Mouse (Mus musculus): Measurements from ENCODE around the gene Clta. TPM values are rescaled to one million over a fixed set of nuclear protein-coding genes. Genes with fewer than 3 reads are reported as not detected.
"Not testable (repeated sequence)": the region's sequence is repeated elsewhere in the genome, so short reads cannot be mapped to it uniquely, and the experiment has no call there.

The Clta gene
- polyA plus RNA-seq, 1 experiment from 2014 or later, result 169 TPM

DNA sequence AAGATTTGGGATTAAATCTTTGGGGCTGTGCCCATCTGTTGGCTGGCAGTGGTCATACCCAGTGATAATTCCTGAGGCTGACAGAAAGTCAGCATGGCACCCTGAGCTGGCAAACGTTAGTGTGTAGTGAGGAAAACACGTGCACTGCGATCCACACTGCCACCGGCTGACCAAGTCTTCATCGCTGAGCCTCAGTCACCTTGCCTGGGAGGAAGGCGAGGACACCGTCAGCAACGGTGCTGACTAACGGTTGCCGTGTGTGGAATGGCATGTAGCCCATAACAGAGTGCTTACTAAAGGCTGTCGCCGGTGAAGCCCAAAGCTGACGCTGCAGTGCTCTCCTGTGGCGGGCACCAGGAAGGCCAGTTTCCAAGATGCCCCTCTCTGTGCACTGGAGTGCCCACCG, 25.4 kb downstream of the Clta start:
- Histone ChIP-seq H3K27me3 (replicated peaks) (no peaks in the 10 kb centered on the region), H3K4me1 (peaks cover 19% of the 10 kb centered on the region), H3K9ac (no peak overlapping the region), H3K27ac (no peak overlapping the region), H3K9me3 (replicated peaks) (no peaks in the 10 kb centered on the region), H3K4me3 (no peak overlapping the region), H3K4me2 (no peak overlapping the region), H3K36me3 (peaks cover 97% of the 10 kb centered on the region)
- ATAC-seq, result no peak
- 90% methylated on average over 15 of the region's 15 CpGs for WGBS (ENCODE audit: insufficient replicate concordance)

DNA sequence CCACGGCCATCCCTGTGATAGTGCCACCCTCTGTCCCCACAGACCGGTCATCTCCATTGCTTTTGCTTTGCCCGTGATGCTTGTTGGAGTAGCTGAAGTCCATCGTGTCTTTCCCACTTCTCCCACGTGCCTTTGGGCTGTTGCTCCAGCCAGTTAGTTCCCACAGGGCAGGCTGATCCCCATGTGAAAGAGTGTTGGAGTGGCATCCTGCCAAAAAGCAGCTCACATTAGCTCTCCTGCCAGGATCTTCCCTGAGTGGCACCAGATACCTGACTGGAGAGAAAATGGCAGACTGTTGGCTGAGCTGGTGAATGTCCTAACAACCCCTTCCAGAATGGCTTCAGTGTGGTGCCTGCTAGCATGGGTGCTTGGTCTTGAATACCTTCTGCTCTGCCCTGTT, 27.3 kb downstream of the Clta start:
- H3K27ac ChIP-seq, result no peak overlapping the region
- no peaks in the 10 kb centered on the region for H3K9me3 ChIP-seq (replicated peaks)
- no peak overlapping the region for H3K9ac ChIP-seq
- no peak for ATAC-seq
- peaks cover 19% of the 10 kb centered on the region for H3K4me1 ChIP-seq
- 83% methylated on average over 5 of the region's 5 CpGs for WGBS (ENCODE audit: insufficient replicate concordance)
- H3K4me2 ChIP-seq, result no peak overlapping the region
- no peak overlapping the region for H3K4me3 ChIP-seq
- H3K27me3 ChIP-seq (replicated peaks), result no peaks in the 10 kb centered on the region
- peaks cover 96% of the 10 kb centered on the region for H3K36me3 ChIP-seq

DNA sequence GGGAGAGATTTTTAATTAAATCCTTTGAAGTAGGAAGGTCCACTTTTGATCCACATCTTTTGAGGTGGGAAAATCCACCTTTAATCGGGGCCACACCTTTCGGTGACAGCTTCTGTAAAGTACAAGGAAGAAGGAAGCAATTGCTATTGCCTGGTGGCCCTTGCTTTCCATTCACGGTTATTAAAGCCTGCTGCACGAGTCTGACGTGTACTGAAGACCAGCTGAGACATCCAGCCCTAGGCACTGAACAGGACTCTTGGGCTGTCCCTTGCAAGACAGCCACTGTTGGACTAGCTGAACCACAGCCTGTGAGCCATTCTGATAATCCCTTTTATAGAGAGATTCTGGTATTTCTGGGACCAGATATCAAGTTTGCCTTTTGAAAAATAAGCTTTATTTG, 32.2 kb downstream of the Clta start:
- no peaks in the 10 kb centered on the region for H3K4me1 ChIP-seq
- H3K9me3 ChIP-seq (replicated peaks), result no peaks in the 10 kb centered on the region
- no peak overlapping the region for H3K4me3 ChIP-seq
- no peak overlapping the region for H3K9ac ChIP-seq
- H3K4me2 ChIP-seq, result no peak overlapping the region
- H3K27me3 ChIP-seq (replicated peaks), result no peaks in the 10 kb centered on the region
- no peak overlapping the region for H3K27ac ChIP-seq
- WGBS (ENCODE audit: insufficient replicate concordance), result 84% methylated on average over 5 of the region's 5 CpGs
- peaks cover 96% of the 10 kb centered on the region for H3K36me3 ChIP-seq
- no peak for ATAC-seq

DNA sequence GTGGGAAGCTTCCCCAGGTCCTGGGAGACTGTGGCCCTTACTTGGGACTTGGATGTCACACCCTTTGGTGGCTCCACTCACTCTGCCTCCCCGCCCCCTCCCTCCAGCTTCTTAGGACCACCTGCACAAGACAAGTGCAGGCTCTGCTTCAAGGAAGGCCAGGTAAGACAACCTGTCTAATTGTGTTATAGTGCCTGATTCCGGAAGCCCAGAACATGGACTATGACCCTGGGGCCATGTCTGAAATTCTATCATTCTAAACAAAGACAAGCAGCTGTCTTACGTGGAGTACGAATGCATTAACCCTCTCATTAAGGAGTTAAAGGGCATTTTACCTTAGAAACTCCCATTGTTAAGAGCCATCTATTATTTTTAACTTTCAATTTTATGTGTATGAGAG, 36.5 kb downstream of the Clta start:
- no peak for ATAC-seq
- Histone ChIP-seq H3K9ac (no peak overlapping the region), H3K4me2 (no peak overlapping the region), H3K4me1 (no peaks in the 10 kb centered on the region), H3K27me3 (replicated peaks) (no peaks in the 10 kb centered on the region), H3K27ac (no peak overlapping the region), H3K9me3 (replicated peaks) (no peaks in the 10 kb centered on the region), H3K4me3 (no peak overlapping the region), H3K36me3 (peaks cover 86% of the 10 kb centered on the region)
- WGBS (ENCODE audit: insufficient replicate concordance), result 89% methylated on average over 4 of the region's 4 CpGs

DNA sequence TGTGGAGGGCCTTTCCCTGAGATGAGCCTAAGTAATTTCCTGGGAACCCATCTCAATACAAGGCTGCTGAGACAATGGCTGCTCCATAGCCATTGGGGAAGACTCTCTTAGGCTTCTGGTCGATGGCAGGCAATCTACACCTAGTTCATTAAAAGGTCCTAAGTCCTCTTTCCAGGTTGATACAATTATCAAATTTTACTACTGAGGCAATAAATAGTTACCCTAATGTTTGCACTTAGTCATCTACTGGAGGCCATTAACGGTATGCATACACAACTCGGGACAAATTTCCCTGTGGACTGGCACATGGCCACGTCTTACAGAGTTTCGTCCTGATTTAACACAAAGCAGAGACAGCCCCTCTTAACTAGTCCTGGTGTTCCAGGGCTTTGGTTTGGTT, 38.2 kb downstream of the Clta start:
- 83% methylated on average over 5 of the region's 5 CpGs for WGBS (ENCODE audit: insufficient replicate concordance)
- no peak for ATAC-seq
- Histone ChIP-seq H3K9me3 (replicated peaks) (no peaks in the 10 kb centered on the region), H3K4me1 (no peaks in the 10 kb centered on the region), H3K27ac (no peak overlapping the region), H3K4me2 (no peak overlapping the region), H3K36me3 (peaks cover 82% of the 10 kb centered on the region), H3K27me3 (replicated peaks) (no peaks in the 10 kb centered on the region), H3K4me3 (no peak overlapping the region), H3K9ac (no peak overlapping the region)

DNA sequence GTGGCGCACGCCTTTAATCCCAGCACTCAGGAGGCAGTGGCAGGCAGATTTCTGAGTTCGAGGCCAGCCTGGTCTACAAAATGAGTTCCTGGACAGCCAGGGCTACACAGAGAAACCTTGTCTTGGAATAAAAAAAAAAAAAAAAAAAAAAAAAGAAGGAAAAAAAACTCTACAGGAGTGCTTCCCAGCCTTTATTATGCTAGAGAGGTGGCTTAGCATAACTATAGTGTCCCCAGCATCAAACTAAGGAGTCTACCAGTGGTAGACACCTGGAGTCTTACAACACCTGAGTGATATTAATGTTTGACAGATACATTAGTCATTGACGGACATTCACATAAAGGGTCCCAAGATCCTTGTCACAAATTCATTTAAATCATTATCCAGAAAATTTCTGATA, 38.9 kb downstream of the Clta start:
- H3K9me3 ChIP-seq (replicated peaks); H3K27ac ChIP-seq; ATAC-seq; H3K27me3 ChIP-seq (replicated peaks); H3K4me2 ChIP-seq; H3K9ac ChIP-seq; H3K4me3 ChIP-seq; H3K4me1 ChIP-seq: not testable (repeated sequence)
- H3K36me3 ChIP-seq, result peaks cover 75% of the 10 kb centered on the region
- whole genome bisulfite sequencing (ENCODE audit: insufficient replicate concordance), result 87% methylated on average over 4 of the region's 4 CpGs

DNA sequence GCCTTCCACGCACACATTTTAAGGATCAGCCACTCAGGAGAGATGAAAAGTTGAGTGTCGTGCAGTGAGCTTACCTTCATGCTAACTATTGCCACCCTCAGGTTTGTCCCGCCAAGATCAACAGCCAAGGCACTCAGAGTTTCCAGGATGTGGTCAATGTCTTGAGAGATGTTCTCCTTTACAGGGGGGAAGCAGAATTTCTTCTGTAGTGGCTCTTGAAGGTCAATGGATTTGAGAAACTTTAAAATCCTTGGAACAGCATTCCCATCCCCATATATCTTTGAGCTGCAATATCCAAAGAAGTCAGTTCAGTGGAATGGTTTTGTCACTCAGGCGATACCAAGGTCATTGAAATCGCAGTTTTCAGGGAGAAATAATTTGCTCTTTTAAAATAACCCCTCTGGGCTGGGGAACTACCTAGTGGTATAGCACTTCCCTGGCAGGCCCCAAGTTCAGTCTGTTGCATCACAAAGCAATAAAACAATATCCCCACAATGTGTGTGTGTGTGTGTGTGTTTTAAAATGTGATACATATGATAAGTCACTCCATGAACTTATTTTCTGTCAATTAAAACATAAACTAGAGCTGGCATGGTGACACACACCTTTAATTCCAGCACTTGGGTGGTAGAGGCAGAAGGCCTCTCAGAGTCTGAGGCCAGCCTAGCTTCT, 40.6 kb downstream of the Clta start:
- no peak overlapping the region for H3K4me3 ChIP-seq
- no peak for ATAC-seq
- peaks cover 75% of the 10 kb centered on the region for H3K36me3 ChIP-seq
- no peaks in the 10 kb centered on the region for H3K9me3 ChIP-seq (replicated peaks)
- H3K9ac ChIP-seq, result no peak overlapping the region
- no peaks in the 10 kb centered on the region for H3K27me3 ChIP-seq (replicated peaks)
- H3K4me2 ChIP-seq, result no peak overlapping the region
- H3K4me1 ChIP-seq, result no peaks in the 10 kb centered on the region
- 82% methylated on average over 5 of the region's 5 CpGs for WGBS (ENCODE audit: insufficient replicate concordance)
- no peak overlapping the region for H3K27ac ChIP-seq

DNA sequence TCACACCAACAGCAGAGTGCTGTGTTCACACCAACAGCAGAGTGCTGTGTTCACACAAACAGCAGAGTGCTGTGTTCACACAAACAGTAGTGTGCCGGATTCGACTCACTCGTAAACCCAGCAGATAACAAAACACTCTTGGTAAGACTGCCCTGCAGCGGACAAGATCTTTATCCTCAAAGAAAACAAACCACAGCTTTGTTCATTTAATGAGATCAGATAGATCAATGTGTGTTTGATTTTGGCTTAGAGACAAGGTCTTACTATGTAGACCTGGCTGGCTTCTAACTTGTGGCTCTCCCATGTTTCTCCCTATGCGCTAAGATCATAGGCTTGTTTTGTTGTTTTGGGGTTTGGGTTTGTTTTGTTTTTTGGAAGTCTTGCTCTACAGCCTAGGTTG, 41.8 kb downstream of the Clta start:
- Histone ChIP-seq H3K9me3 (replicated peaks) (no peaks in the 10 kb centered on the region), H3K27me3 (replicated peaks) (no peaks in the 10 kb centered on the region), H3K4me3 (no peak overlapping the region), H3K4me2 (no peak overlapping the region), H3K9ac (no peak overlapping the region), H3K27ac (no peak overlapping the region), H3K4me1 (no peaks in the 10 kb centered on the region), H3K36me3 (peaks cover 75% of the 10 kb centered on the region)
- no peak for ATAC-seq
- WGBS (ENCODE audit: insufficient replicate concordance), result 70% methylated on average over 5 of the region's 5 CpGs

DNA sequence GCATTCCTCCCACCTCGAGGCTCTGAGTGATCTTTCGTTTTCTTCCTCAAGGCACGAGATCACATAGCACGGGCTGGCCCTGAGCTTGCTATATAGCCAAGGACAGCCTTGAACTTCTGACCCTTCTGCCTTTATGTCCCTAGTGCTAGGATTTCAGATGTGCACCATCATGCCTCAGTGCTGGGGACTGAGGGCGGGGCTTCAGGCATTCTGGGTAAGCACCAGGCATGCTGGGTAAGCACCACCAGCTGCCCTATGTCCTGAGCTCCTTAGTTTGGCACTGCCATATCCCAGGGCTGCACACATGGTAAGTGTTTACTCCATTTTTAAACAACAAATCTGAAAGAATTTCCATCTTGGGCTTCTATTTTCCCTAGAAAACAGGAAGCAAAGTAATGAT, 45.6 kb downstream of the Clta start:
- Histone ChIP-seq H3K27me3 (replicated peaks) (no peaks in the 10 kb centered on the region), H3K27ac (no peak overlapping the region), H3K4me2 (no peak overlapping the region), H3K9ac (no peak overlapping the region), H3K4me1 (no peaks in the 10 kb centered on the region), H3K36me3 (peaks cover 84% of the 10 kb centered on the region), H3K9me3 (replicated peaks) (no peaks in the 10 kb centered on the region), H3K4me3 (no peak overlapping the region)
- ATAC-seq, result no peak
- WGBS (ENCODE audit: insufficient replicate concordance), result 87% methylated on average over 5 of the region's 5 CpGs

DNA sequence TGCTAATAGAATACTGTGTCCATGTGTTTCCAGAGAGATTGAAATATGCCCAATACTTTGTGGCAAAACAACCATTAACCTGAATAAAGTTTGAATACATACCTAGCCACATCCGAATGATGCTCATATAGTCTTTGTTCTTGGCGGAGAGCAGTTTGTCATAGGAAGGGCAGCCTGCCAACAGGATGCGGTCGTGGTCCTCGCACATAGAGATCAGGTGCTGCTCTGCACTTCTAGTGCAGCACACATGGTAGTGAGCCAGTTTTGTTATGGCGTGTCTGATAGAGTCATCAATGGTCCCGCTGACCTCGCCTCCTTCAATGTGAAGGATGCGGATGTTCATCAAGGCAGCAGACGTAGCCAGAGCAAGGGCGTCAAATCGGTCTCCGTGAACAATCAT, 55.4 kb downstream of the Clta start:
- Histone ChIP-seq H3K9ac (no peak overlapping the region), H3K4me1 (peaks cover 16% of the 10 kb centered on the region), H3K4me3 (no peak overlapping the region), H3K27ac (no peak overlapping the region), H3K9me3 (replicated peaks) (no peaks in the 10 kb centered on the region), H3K36me3 (peaks cover 70% of the 10 kb centered on the region), H3K4me2 (no peak overlapping the region), H3K27me3 (replicated peaks) (no peaks in the 10 kb centered on the region)
- 89% methylated on average over 13 of the region's 13 CpGs for WGBS (ENCODE audit: insufficient replicate concordance)
- no peak for ATAC-seq

DNA sequence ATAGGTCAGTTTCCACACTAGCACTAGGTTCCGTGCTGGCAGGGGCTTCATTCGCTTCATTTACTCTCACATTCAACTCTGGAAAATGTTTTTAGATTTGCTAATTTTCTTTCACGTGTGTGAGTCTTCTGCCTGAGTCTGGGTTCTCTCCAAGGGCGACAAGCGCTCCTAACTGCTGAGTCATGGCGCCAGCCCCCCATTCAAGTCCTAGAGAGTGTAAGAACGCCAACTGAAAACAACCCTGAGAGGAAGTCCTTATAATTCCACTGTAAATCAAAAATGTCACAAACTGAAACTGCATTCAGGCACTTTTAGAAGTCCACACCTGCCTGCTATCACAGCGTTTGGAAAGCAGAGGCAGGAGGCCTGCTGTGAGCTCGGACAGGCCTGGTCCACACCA, 57.8 kb downstream of the Clta start:
- no peak overlapping the region for H3K4me3 ChIP-seq
- peak overlapping the region; percentile 48; the same call in 1 of the 2 replicates for H3K27ac ChIP-seq

DNA sequence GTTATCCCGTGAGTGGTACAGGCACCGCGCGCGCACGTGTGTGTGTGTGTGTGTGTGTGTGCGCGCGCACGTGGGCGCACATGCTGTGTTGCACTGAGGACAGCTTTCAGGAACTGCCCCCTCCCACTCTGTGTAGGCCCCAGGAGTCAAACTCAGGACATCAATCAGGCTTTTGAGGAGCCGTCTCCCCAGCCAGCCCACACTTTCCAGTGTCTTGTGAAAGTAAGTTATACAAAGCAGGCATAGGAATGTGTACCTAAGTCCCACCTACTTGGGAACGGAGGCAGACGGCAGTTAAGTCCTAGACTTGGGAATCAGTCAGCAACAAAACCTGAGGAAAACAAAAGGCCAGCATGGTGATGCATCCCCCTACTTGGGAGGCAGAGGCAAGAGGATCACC, 58.6 kb downstream of the Clta start:
- ATAC-seq, result no peak
- Histone ChIP-seq H3K4me3 (no peak overlapping the region), H3K27ac (no peak overlapping the region; the same call in 1 of the 2 replicates), H3K9ac (no peak overlapping the region), H3K4me1 (peaks cover 40% of the 10 kb centered on the region), H3K36me3 (peaks cover 46% of the 10 kb centered on the region), H3K4me2 (no peak overlapping the region), H3K9me3 (replicated peaks) (no peaks in the 10 kb centered on the region), H3K27me3 (replicated peaks) (no peaks in the 10 kb centered on the region)
- 91% methylated on average over 14 of the region's 14 CpGs for WGBS (ENCODE audit: insufficient replicate concordance)

More for the DNA sequence above, 57.8 kb downstream of the Clta start:
- Histone ChIP-seq H3K27me3 (replicated peaks) (no peaks in the 10 kb centered on the region), H3K9me3 (replicated peaks) (no peaks in the 10 kb centered on the region), H3K4me2 (no peak overlapping the region), H3K36me3 (peaks cover 52% of the 10 kb centered on the region), H3K9ac (no peak overlapping the region; the same call in 1 of the 2 replicates), H3K4me1 (peaks cover 33% of the 10 kb centered on the region)
- WGBS (ENCODE audit: insufficient replicate concordance), result 59% methylated on average over 9 of the region's 9 CpGs
- ATAC-seq, result no peak
